Mouse (Mus musculus) forebrain, postnatal 0 days (tissue): ENCODE data around the gene Mrc1. TPM values are rescaled to one million over a fixed set of nuclear protein-coding genes. Genes with fewer than 3 reads are reported as not detected.

Experiments
- ATAC-seq: fragments of 200-750 bp; cut with Nextera tagmentation; 2 replicates; pipeline ENCODE4 v1.8.0; 2017; ENCODE audit warnings: mild to moderate bottlenecking, moderate library complexity
- DNase-seq: peaks from one replicate; pipeline ENCODE4 v3.0.0-alpha.2; 2015
- H3K27ac ChIP-seq: fragments of 300-500 bp; sonication (generic); 2 replicates; pipeline ENCODE4 v1.5.1; 2014; ENCODE audit warnings: low read depth, mild to moderate bottlenecking, antibody characterized with exemption, low read length, moderate library complexity, mixed read lengths
- H3K27me3 ChIP-seq: fragments of 300-500 bp; sonication (generic); 2 replicates; pipeline ENCODE4 v1.6.1; 2014; ENCODE audit warnings: mild to moderate bottlenecking, low read length, mixed read lengths; ENCODE audit not compliant: insufficient read depth
- H3K36me3 ChIP-seq: fragments of 300-500 bp; sonication (generic); 2 replicates; pipeline ENCODE4 v1.6.1; 2014; ENCODE audit warnings: mild to moderate bottlenecking, moderate library complexity; ENCODE audit not compliant: insufficient read depth
- H3K4me1 ChIP-seq: fragments of 300-500 bp; sonication (generic); 2 replicates; pipeline ENCODE4 v1.6.1; 2014; ENCODE audit warnings: antibody characterized with exemption; ENCODE audit not compliant: insufficient read depth
- H3K4me2 ChIP-seq: fragments of 300-500 bp; sonication (generic); 2 replicates; pipeline ENCODE4 v1.6.1; 2014; ENCODE audit warnings: low read depth, mild to moderate bottlenecking, moderate library complexity
- H3K4me3 ChIP-seq: fragments of 300-500 bp; sonication (generic); 2 replicates; pipeline ENCODE4 v1.5.1; 2014; ENCODE audit warnings: low read depth, low read length, mixed read lengths
- H3K9ac ChIP-seq: fragments of 300-500 bp; sonication (generic); 2 replicates; pipeline ENCODE4 v1.6.1; 2014; ENCODE audit warnings: mild to moderate bottlenecking
- H3K9me3 ChIP-seq: fragments of 300-500 bp; sonication (generic); 2 replicates; pipeline ENCODE4 v1.6.1; 2016; ENCODE audit warnings: low read length
- CTCF ChIP-seq: sonication (generic); IDR thresholded peaks from 2 replicates; pipeline ENCODE4 v1.5.1; 2016; ENCODE audit warnings: antibody characterized with exemption, control low read depth, low read depth
- WGBS: fragments of 180-500 bp; shearing (Covaris S2); extraction: QIAGEN DNeasy Blood & Tissue Kit; methylation state at CpG from one replicate; pipeline ENCODE4 v1.1.7; 2014; 5-methylcytosine and 5-hydroxymethylcytosine counted together
- polyA plus RNA-seq: library from polyadenylated mRNA; unstranded; fragments of >200 nt; fragmentation: Nextera tagmentation; extraction: Ambion mirVana; gene quantifications from 2 replicates; pipeline ENCODE4 v1.2.1, GENCODE M21; 2015
- total RNA-seq: library from RNA; depleted of rRNA; stranded (reverse); fragments of >200 nt; gene quantifications from 2 replicates; pipeline ENCODE4 v1.2.3, GENCODE M21; 2014

Mrc1 gene
- total and polyA plus RNA-seq, 2 experiments from 2014 or later, result 4.1 to 17.1 TPM

DNA sequence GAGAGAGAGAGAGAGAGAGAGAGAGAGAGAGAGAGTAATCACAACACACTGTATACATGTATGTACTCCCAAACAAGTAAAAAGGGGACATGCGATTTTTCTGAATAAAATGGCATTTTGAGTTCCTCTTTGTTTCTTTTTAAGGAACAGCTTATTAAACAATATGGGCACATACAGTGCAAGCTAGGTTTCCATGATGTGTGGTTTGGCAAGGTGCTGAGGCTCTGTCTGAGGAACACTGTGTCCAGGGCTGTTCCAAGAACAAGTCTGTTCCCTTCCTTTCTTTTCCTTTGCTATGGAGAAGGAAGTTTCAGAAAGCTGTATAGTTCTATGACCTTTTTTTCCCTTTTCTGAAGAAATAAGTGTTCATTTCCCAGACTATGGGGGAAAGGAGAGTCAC, 24.9 kb upstream of the Mrc1 start:
- Histone ChIP-seq H3K27ac (no peak overlapping the region), H3K4me1 (no peaks in the 10 kb centered on the region)

GRCm38 (mm10) chr2:14206798-14207197, 22.4 kb upstream of the Mrc1 start:
- no peaks in the 10 kb centered on the region for H3K9me3 ChIP-seq
- H3K36me3 ChIP-seq, result no peaks in the 10 kb centered on the region
- ATAC-seq (no peak), DNase-seq (peak; percentile 1)
- H3K4me3 ChIP-seq, result no peak overlapping the region
- H3K27ac ChIP-seq, result no peak overlapping the region
- no peaks in the 10 kb centered on the region for H3K27me3 ChIP-seq
- no peak overlapping the region for H3K9ac ChIP-seq
- TF ChIP-seq CTCF, result no peak
- H3K4me1 ChIP-seq, result no peaks in the 10 kb centered on the region
- WGBS, result 72% methylated on average over 4 of the region's 4 CpGs
- no peak overlapping the region for H3K4me2 ChIP-seq

More for the DNA sequence above, 24.9 kb upstream of the Mrc1 start:
- no peaks in the 10 kb centered on the region for H3K36me3 ChIP-seq
- H3K9me3 ChIP-seq, result no peaks in the 10 kb centered on the region
- ATAC-seq (no peak), DNase-seq (no peak)
- no peak overlapping the region for H3K4me2 ChIP-seq
- H3K27me3 ChIP-seq, result no peaks in the 10 kb centered on the region
- no peak overlapping the region for H3K4me3 ChIP-seq
- no peak for TF ChIP-seq CTCF
- 88% methylated on average over 1 of the region's 1 CpGs for WGBS
- H3K9ac ChIP-seq, result no peak overlapping the region

- H3K36me3 ChIP-seq, result no peaks in the 10 kb centered on the region
- WGBS, result 92% methylated on average over 1 of the region's 1 CpGs
- no peak overlapping the region for H3K4me2 ChIP-seq
- no peak for ATAC-seq
- no peak overlapping the region for H3K9ac ChIP-seq
- DNase-seq, result no peak
- no peak overlapping the region for H3K27ac ChIP-seq
- H3K4me1 ChIP-seq, result no peaks in the 10 kb centered on the region
- no peaks in the 10 kb centered on the region for H3K9me3 ChIP-seq
- TF ChIP-seq CTCF, result no peak
- no peak overlapping the region for H3K4me3 ChIP-seq
- H3K27me3 ChIP-seq, result no peaks in the 10 kb centered on the region
These were observed 18.5 kb upstream of the Mrc1 start for GRCm38 (mm10) chr2:14210731-14211130.

- TF ChIP-seq CTCF, result no peak
- Histone ChIP-seq H3K9ac (no peak overlapping the region), H3K27me3 (no peaks in the 10 kb centered on the region), H3K36me3 (no peaks in the 10 kb centered on the region), H3K9me3 (no peaks in the 10 kb centered on the region), H3K27ac (no peak overlapping the region), H3K4me3 (no peak overlapping the region), H3K4me2 (no peak overlapping the region), H3K4me1 (no peaks in the 10 kb centered on the region)
- no peak for ATAC-seq
- DNase-seq, result no peak
These were observed 17.6 kb upstream of the Mrc1 start for GRCm38 (mm10) chr2:14211606-14212005.

- no peak for TF ChIP-seq CTCF
- H3K4me3 ChIP-seq, result no peak overlapping the region
- no peaks in the 10 kb centered on the region for H3K36me3 ChIP-seq
- H3K27me3 ChIP-seq, result no peaks in the 10 kb centered on the region
- no peaks in the 10 kb centered on the region for H3K4me1 ChIP-seq
- DNase-seq, result no peak
- 6% methylated on average over 3 of the region's 3 CpGs for WGBS
- H3K9ac ChIP-seq, result no peak overlapping the region
- H3K27ac ChIP-seq, result no peak overlapping the region
- no peak for ATAC-seq
- H3K4me2 ChIP-seq, result no peak overlapping the region
- no peaks in the 10 kb centered on the region for H3K9me3 ChIP-seq
These were observed 14.4 kb upstream of the Mrc1 start for GRCm38 (mm10) chr2:14214764-14215163.

- DNase-seq (no peak), ATAC-seq (no peak)
- TF ChIP-seq CTCF, result no peak
- no peak overlapping the region for H3K9ac ChIP-seq
- H3K4me1 ChIP-seq, result no peaks in the 10 kb centered on the region
- no peaks in the 10 kb centered on the region for H3K27me3 ChIP-seq
- 91% methylated on average over 3 of the region's 3 CpGs for WGBS
- H3K4me2 ChIP-seq, result no peak overlapping the region
- H3K27ac ChIP-seq, result no peak overlapping the region
- H3K36me3 ChIP-seq, result no peaks in the 10 kb centered on the region
- no peak overlapping the region for H3K4me3 ChIP-seq
- H3K9me3 ChIP-seq, result no peaks in the 10 kb centered on the region
These were observed 12.5 kb upstream of the Mrc1 start for GRCm38 (mm10) chr2:14216653-14217052.

- no peak for ATAC-seq
- no peaks in the 10 kb centered on the region for H3K36me3 ChIP-seq
These were observed 11.1 kb upstream of the Mrc1 start for GRCm38 (mm10) chr2:14218126-14218525.

GRCm38 (mm10) chr2:14224387-14224786, 4.8 kb upstream of the Mrc1 start:
- Histone ChIP-seq H3K9me3 (no peaks in the 10 kb centered on the region), H3K27ac (no peak overlapping the region), H3K36me3 (no peaks in the 10 kb centered on the region), H3K27me3 (no peaks in the 10 kb centered on the region), H3K4me2 (no peak overlapping the region), H3K4me1 (no peaks in the 10 kb centered on the region), H3K4me3 (no peak overlapping the region), H3K9ac (no peak overlapping the region)
- no peak for DNase-seq
- 89% methylated on average over 3 of the region's 4 CpGs for WGBS
- TF ChIP-seq CTCF, result no peak
- no peak for ATAC-seq

More at GRCm38 (mm10) chr2:14218126-14218525, 11.1 kb upstream of the Mrc1 start:
- Histone ChIP-seq H3K9me3 (no peaks in the 10 kb centered on the region), H3K27ac (no peak overlapping the region), H3K4me1 (no peaks in the 10 kb centered on the region), H3K9ac (no peak overlapping the region), H3K4me2 (no peak overlapping the region), H3K27me3 (no peaks in the 10 kb centered on the region), H3K4me3 (no peak overlapping the region)
- 81% methylated on average over 6 of the region's 6 CpGs for WGBS
- DNase-seq, result no peak
- TF ChIP-seq CTCF, result no peak
